Mouse (Mus musculus) c-Kit-negative CD71-positive TER-119-positive erythroid progenitor cells, embryonic 14.5 days (primary cell): ENCODE data around the gene Pak2.
"Not testable (repeated sequence)": the region's sequence is repeated elsewhere in the genome, so short reads cannot be mapped to it uniquely, and the experiment has no call there.

Source experiments
- DNase-seq: peaks from one replicate; pipeline ENCODE4 v3.0.0-alpha.2; 2013; ENCODE audit warnings: low read depth, low spot score

Gene Pak2

DNA sequence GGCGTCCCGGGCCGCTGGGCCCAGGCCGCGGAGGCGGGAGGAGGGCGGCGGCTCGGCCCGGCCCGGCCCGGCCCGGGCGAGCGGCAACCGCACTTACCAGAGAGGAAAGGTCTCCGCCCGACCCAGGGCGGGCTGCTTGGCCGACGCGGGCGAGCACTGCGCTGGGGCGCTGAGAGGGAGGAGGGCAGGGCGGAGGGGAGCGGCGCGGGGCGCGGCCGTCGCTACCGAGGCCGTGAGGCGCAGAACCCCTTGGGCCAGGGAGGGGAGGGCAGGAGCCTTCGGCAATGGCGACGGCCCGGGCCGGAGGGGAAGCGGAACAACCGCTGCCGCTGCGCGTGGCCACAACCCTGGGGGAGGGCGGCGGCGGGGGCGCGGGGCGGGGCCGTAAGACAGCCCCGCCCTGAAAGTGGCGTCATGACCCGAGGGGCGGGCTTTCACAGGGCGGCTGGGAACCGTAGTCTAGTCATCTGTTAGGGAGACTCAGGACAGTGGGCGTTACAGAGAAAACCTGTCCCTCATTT lies at the start of gene Pak2:
Pak2 (minus strand) TSS at position 352 of the 521 bp plus-strand sequence.
- peak; percentile 79 for DNase-seq

DNA sequence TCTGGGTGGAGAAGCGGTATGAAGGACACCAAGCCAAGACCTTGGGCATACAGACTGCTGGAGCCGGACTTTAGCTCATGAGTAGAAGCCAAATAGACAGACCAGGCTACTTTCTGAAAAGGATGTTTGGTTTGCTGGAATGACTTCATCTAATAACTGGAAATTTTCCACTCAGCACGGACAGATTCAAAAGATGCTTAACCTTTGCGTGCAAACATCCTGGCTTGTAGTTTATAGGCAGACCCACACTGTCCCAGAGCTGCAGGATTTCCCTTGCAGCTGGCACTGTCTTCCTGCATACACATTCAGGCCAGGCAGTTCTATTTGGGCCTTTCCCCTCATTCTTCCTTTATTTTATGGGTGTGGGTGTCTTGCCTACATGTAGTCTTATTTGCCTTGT lies 47.9 kb upstream of the Pak2 start:
- no peak for DNase-seq

DNA sequence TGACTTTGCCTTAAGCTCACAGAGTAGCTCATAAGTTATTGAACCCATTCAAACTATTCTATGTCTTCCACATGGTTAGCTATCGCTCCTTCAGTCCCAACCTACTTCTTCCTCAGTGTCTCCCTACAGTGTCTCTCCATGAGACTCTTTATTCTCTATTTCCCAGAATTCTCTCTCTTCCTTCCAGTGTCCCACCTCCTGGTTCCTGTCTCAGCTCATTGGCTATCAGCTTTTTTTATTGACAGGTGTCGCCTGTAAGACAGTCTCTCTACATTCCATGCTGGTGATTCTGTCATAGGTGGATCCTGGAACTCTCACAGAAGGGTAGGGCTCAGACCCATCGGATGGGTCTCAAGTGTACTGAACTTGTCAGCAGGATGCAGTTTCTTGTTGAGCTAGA lies 46.2 kb upstream of the Pak2 start:
- no peak for DNase-seq

DNA sequence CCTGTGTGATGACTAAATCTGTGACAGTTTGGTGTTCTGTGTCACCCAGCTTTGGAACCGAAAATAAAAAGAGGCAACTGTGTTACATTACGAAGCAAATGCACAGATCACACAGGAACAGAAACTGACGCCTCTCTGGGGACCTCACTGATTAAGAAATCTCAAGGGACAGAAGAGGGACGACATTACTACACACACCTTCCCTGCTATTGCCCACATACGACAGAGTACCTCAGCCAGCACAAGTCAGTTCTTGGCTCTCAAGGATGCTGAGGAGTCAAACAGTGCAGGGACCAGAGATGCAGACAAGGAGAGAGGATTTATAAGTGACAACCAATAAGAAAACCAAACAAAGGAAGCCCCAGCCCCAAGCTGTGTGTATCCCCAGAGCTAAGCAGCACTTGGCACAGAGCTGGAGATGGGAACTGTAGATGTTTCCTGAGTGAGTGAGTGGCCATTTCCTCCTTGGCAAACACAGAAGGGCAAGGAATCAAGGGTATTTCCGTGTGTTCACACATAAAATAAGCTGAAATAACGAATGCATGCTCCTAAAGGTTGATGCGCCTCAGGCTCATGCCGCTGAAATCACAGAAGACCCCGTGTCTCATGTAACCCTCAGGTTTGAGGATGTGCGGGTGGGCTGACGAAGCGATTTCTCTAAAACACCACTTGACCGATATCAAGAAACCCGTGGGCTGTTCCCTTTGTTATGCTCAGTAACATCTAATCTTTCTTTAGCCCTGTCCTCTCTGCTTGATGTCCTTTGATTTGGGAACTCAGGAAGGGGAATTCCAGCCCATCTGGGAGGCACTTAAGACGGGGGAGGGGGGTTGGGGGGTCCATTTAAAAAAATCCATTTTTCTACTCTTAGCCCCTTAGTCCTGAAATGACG lies 45.5 kb upstream of the Pak2 start:
- DNase-seq: no peak

DNA sequence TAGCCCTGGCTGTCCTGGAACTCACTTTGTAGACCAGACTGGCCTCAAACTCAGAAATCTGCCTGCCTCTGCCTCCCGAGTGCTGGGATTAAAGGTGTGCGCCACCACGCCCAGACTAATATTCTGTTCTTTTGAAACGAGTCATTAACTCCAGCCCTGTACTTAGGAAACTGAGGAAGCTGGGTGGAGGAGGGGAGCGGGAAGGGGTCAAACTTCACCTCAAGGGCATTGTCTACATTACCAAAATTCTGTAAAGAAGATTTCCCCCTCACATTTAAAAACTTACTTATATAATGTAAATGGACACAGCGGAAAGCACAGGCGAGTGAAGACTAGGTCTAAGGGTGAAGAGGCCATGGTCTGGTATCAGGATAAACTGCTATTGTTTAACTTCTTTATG lies 44.9 kb upstream of the Pak2 start:
- no peak for DNase-seq

DNA sequence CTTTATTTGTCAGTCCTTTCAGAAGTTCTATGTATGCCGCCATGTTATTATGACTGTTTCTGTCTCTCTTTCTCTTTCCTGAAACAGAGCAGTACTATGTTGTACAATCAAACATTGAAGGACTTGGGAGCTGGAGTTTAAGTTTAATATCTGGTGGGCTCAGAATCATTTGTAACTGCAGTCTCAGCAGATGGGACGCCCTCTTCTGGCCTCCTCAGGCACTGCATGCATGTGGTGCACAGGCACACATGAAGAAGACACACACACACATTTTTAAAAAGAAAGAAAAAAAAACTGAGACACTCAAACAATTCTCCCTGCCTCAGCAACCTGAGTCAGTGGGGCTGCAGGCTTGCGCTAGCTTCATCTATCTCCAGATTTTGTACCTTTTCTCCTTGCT lies 41.3 kb upstream of the Pak2 start:
- DNase-seq: no peak

DNA sequence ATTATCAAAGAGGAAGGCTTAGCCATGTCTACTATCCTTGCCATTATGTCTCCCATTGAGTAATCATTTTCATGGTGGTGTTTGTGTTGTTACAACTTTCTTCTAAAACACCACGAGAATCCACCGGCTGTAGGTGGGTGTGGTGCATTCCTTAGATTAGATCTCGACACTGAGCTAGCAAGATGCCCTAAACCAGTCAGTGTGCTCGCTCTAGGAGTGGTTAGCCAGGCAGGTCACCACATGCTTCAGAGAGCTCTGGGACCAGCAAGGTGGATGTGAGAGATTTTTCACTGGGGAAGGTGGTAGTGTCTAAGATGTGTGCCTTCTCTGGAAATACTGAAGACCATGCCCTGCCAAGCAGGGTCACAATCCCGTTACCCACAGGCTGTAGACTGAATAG lies 37.0 kb upstream of the Pak2 start:
- no peak for DNase-seq

DNA sequence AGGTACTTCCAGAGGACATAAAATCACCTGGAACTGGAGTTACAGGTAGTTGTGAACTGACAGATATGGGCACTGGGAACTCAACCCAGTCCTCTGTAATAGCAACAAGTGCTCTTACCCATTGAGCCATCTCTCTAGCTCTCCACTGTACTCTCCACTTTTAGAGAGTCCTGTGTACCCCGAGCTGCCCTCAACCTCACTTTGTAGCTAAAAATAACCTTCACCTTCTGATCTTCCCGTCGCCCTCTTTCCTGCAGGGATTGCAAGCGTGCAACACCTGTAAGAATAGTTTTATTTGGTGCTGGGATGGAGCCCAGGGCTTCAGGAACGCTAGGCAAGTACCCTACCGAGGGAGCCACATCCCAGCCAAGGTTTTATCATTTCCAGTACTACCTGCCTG lies 36.6 kb upstream of the Pak2 start:
- no peak for DNase-seq

DNA sequence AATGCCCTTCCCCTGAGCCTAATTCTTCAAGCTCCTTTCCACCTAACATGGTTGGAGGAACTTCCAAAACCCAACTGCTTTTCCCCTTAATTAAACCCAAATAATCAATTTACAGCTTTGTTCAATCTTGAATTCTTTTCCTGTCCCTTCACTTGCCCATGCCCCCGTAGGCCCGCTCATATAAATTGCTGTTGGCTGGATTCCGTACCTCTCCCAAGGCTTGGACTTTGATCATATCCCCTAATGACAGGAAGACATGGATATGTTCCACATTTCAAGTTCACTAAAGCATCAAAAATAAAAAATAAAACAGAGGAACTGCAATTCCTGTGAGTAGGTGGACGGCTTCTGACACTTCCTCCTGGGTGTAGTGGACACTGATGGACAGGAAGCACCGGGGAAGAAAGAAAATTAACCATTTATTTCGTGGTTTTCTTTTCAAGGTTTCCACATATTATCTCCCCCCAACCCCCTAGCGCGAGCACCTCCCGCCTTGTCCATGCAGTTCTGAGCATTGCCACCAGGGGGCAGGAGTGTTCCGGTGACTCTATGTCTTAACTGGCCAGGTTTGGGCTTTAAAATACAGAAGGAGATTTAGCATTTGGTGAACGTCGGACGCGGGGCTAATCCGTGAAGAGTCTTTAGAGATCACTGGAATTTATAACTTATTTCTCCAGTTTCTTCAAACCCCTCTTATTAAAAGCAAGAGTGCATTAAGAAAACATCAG lies 36.0 kb upstream of the Pak2 start:
- DNase-seq: peak; percentile 58

DNA sequence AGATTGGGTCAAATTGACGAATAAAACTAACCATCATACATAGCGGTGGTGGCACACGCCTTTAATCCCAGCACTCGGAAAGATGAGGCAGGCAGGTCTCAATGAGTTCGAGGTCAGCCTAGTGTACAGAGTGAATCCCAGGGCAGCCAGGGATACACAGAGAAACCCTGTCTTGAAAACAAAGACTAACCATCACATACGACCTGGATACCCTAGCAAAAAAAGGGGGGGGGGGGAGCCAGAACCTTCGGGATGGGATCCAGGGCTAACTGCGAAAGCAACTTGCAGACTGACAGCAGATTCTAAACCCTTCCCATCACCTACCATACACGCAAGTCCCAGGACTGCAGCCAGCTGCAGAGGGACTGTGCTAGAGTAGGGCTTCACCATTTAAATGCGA lies 35.3 kb upstream of the Pak2 start:
- DNase-seq: no peak

DNA sequence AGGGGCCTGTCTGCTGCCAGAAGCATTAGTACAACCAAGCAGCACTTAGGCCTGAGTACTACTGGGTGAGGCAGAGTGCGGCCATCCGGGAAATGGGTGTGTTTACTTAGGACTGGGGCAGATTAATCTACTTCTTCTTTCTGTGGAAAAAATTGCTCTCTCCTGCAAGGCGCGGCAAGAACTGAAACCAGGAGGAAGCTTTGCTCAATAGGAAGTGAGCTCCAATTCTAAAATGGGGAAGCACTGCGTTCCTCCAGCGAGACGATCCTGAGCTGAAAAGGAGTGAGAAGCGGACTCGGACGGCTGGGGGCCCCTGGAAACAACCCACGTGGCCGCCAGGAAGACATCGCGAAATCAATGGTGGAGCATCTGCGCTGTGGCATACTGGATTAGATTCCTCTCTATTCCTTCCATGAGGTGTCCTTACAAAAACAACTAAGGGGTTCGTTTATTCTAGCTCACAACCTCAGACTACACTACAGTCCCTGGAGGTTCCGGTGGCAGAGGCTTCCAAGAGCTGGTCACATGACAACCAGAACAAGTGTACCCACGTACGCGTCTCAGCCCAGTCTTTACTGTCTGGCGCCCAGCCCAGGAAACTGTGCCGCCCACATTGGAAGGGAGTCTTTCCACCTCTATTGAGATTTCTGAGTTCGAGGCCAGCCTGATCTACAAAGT lies 34.5 kb upstream of the Pak2 start:
- DNase-seq: no peak

DNA sequence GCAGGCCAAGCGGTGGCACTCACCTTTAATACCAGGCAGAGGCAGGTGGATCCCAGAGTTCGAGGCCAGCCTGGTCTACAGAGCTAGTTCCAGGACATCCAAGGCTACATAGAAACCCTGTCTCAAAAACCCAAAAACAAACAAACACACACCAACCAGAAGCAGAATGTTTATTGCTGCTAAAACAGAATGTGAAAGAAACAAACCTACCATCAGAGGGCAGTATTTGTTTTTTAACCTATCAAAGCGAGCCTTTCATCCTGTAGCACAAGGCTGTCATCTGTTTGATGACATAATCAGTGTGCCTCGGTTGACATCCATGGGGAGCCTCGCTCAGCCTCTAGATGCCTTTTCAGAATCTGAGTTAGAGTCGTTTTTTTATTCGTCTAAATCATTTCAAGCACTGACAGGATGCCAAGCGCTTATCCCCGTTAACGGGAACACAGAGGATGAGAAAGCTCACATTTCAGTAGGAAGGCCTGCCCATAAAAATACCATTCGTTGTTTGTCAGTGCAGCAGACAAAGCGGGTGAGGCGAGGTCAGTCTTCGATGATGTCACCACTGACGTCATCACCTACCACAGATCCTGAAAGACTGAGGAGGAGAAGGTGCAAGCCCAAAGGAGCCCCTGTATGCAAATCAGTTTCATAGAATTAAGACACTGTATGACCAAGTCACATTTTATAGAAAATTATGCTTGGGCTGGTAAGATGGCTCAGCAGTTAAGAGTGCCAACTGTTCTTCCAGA lies 32.0 kb upstream of the Pak2 start:
- DNase-seq: no peak

DNA sequence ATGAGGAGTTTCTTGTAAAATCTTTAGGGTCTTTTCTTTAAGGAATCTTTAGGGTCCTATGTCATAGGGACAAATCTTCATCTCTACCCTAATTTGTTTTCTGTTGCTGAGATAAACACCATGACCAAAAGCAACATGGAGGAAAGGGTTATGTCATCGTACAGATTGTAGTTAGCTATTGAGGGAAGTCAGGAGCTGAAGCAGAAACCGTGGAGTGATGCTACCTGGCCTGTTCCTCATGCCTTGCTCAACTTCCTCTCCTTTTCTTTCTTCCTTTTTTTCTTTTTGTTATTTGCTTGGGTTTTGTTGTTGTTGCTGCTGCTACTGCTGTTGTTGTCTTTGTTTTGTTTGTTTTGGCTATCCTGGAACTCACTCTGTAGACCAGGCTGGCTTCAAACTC lies 29.4 kb upstream of the Pak2 start:
- no peak for DNase-seq

DNA sequence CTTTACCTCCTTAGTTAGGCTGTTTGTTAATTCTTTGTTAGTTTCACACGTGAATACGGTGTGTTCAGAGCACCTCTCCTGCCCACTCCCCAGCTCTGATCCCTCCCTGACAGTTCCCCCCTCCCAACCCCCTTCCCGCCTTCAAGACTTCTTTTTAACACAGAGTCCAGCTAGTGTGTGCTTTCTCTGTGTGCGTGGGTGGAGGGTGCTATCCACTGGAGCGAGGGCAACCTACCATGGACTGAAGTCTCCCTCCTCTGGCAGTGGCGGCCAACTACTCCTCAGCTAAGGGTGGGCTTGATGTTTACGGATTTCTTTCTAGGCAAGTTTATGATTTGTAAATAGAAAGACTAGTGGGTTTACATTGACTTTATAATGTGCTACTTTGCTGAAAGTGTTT lies 29.0 kb upstream of the Pak2 start:
- DNase-seq: no peak

DNA sequence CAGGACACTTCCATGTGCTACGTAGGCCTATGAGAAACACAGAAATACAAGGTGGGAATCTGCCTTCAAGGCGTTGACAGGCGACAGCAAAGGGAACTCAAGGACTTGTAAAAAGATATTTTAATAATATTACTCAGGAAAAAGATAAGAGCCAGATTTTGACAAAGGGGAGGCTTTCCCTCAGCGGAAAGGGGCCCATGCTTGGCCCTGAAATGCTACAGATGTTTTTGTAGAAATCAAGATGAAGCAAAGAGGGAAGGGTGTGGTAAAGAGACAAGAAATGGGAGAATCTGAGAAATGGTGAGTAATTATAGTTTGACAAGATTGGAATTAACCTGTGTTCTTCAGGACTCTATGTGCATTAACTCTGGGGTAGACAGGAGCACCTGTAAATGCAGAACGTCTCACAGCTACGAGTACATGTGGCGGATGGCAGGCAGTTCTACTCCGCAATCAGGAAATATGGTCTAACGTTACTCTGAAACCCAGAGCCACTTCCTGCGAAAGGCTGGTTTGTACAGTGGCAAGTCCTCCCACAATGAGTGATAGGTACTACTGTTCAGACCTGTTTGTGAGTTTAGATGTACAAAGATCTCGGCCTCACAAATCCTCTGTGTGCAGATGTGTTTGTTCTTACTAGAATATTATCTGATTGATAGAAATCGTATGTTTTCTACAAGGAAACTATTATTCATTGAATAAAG lies 28.4 kb upstream of the Pak2 start:
- no peak for DNase-seq

DNA sequence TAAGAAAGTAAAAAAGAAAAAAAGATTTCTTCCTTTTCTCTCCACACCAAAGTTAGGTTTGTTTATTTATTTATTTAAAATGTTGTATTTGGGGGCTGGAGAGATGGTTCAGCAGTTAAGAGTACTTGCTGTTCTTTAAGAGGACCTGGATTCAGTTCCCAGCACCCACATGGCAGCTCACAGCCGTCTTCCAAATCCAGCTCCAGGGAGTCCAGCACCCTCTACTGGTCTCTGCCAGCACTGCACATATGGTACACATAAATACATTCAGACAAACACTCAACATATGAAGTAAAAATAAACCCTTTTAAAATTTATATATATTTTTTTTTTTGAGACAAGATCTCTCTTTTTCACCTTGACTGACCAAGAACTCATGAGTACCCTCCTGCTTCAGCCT lies 26.6 kb upstream of the Pak2 start:
- no peak for DNase-seq

DNA sequence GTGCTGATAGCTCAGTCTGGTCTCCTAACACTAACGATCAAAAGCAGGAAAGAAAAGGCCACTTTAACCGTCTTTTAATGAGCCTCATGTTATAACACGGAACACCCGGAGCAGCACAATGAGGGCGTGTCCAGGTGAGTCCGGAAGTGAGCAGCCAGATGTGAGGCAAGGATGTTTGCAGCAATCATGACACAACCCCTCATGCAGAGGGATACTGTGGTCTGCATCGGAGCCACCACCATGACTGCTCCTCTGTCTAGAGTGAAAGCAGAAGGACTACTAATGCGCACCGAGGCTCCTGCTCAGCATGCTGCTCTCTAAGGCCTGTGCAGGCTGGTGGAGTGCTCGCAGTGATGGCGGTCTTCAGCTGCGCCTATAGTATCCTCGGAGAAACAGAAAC lies 23.2 kb upstream of the Pak2 start:
- DNase-seq: no peak

DNA sequence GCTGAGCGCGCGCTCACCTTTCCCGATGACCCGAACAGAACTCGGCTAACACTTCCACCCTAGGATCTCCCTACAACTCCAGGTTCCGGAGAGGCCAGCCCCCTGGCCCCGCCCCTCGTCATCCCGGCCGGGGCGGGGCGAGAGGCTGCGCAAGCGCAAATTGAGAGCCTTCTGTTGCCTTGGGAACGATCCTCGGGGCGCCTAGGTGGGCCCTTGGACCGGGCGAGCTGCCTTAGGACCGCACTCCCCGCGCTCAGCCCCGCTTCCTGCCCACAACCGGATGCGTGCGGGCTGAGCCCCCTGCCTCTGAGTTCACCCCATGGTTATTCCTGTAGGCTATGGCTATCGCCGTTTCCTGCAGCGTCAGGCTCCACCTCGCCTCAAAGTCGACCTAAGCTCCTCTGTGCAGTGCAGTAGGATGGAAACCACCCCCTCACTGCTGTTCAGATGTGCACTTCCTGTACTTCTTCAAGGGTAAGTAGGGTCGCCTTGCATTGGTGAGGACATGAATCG lies 20.6 kb upstream of the Pak2 start, which contains the start of the genes Pigx and Cep19:
Pigx (minus strand) TSS at position 103 of the 513 bp plus-strand sequence.
Cep19 (plus strand) TSS at position 163 of the 513 bp plus-strand sequence.
- DNase-seq: peak; percentile 84

DNA sequence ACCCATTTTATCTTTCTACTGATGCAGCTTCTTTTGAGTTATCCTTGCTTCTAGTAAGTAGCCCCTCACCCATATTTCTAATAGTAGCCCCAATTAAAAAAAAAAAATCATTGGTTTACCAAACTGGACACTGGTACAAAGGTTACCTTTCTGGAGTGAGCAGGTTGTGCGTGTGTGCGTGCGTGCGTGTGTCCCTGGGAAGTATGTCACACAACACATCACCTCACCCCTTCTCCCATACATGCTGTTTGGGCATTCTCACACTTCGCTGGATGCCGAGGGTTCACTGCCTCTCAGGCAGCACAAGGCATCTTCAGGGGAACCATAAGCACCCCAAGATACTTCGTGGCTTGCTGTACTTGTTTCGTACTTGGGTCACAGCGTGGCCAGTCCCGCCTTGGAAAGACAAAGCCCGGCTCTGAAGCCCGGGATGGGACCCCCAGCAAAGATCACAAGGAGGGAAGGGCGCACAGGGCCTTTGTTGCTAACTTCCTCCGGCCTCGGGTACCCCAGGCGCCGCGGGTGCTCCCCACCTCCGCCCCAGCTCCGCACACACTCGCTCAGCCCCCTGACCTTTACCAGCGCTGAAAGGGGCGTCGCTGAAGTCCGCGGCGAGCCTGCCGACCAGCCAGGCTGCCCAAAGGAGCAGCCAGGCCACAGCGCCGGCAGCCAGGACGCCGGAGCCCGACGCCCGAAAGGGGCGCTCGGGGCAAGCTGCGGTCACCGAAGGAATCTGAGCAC lies 19.9 kb upstream of the Pak2 start:
- no peak for DNase-seq

DNA sequence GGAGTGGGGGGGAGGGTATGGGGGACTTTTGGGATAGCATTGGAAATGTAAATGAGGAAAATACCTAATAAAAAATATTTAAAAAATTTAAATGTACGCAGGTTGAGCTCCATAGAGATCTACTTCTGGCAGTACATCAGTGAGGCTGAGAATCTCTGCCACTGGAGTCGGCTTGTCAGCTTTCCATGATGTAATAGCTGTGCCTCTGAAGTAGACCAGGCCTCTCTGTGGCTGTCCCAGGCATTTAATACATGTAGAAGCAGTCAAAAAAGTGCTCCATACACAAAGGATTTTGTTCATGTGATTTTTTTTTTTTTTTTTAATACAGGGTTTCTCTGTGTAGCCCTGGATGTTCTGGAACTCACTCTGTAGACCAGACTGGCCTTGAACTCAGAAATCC lies 18.6 kb upstream of the Pak2 start:
- DNase-seq: not testable (repeated sequence)
